Mouse (Mus musculus): ENCODE results near the gene Dlg4. TPM values are rescaled to one million over a fixed set of nuclear protein-coding genes. Genes with fewer than 3 reads are reported as not detected.

Dlg4 gene
- total and polyA plus RNA-seq, 3 experiments: 6.5 to 24.7 TPM; not detected in 1

GRCm38 (mm10) chr11:70066701-70067100 lies 50.0 kb downstream of the Dlg4 start:
- no peak overlapping the region for H3K27ac ChIP-seq (ENCODE audit: control insufficient read depth, low read depth, low read length)
- H3K9ac ChIP-seq (ENCODE audit: control insufficient read depth, low read depth, low read length, poor library complexity, severe bottlenecking): no peak overlapping the region
- no peak for DNase-seq (ENCODE audit: low read depth, low spot score)
- no peaks in the 10 kb centered on the region for H3K27me3 ChIP-seq (ENCODE audit: control insufficient read depth in 1 of 2, insufficient read depth in 2 of 2, low read length in 2 of 2)
- no peak overlapping the region for H3K4me3 ChIP-seq (ENCODE audit: control insufficient read depth in 1 of 2, insufficient read depth in 1 of 2, low read depth in 2 of 2, low read length in 2 of 2)
- no peaks in the 10 kb centered on the region; a peak in 1 of 4 replicates for H3K4me1 ChIP-seq (ENCODE audit: control insufficient read depth in 1 of 2, insufficient read depth in 2 of 2, low read length in 2 of 2)
- H3K36me3 ChIP-seq (ENCODE audit: control insufficient read depth in 1 of 2, insufficient read depth in 2 of 2, low read length in 2 of 2): no peaks in the 10 kb centered on the region
- no peaks in the 10 kb centered on the region for H3K79me2 ChIP-seq (ENCODE audit: control insufficient read depth, insufficient read depth, low read length, poor library complexity)
- TF ChIP-seq MYB (IDR thresholded peaks at IDR 0.05; ENCODE audit: low read depth, low read length) (no peak), TCF12 (IDR thresholded peaks at IDR 0.05; ENCODE audit: low read depth, low read length) (no peak), UBTF (IDR thresholded peaks at IDR 0.05; ENCODE audit: borderline replicate concordance, insufficient read depth, low read depth, low read length) (no peak), CHD1 (IDR thresholded peaks at IDR 0.05; ENCODE audit: low read depth, low read length) (no peak), TBP (IDR thresholded peaks at IDR 0.05; ENCODE audit: low read depth, low read length) (no peak), ELF1 (IDR thresholded peaks at IDR 0.05; ENCODE audit: low read depth, low read length) (no peak), POLR2AphosphoS2 (IDR thresholded peaks at IDR 0.05; ENCODE audit: low read length) (no peak), MAFK (IDR thresholded peaks at IDR 0.05; ENCODE audit: borderline replicate concordance, low read depth, low read length) (no peak), ZNF384 (IDR thresholded peaks at IDR 0.05; ENCODE audit: low read depth, low read length) (no peak), TAL1 (IDR thresholded peaks at IDR 0.05; ENCODE audit: low read length) (no peak), RAD21 (IDR thresholded peaks at IDR 0.05; ENCODE audit: low read depth, low read length) (no peak), CTCF (IDR thresholded peaks at IDR 0.05 in 2 of 3, conservative IDR thresholded peaks at IDR 0.05 in 1 of 3; ENCODE audit: control insufficient read depth in 1 of 3, insufficient read depth in 1 of 3, low read depth in 2 of 3, low read length in 3 of 3, poor library complexity in 1 of 3, severe bottlenecking in 1 of 3) (no peak), ZC3H11A (IDR thresholded peaks at IDR 0.05; ENCODE audit: low read depth, low read length) (no peak), SIN3A (IDR thresholded peaks at IDR 0.05; ENCODE audit: low read length) (no peak), NRF1 (IDR thresholded peaks at IDR 0.05; ENCODE audit: insufficient read depth, low read depth, low read length, poor library complexity, severe bottlenecking) (no peak), EP300 (IDR thresholded peaks at IDR 0.05; ENCODE audit: low read depth in 1 of 2, low read length in 2 of 2) (no peak), CHD2 (IDR thresholded peaks at IDR 0.05; ENCODE audit: low read length) (no peak), MAX (IDR thresholded peaks at IDR 0.05; ENCODE audit: low read length) (no peak), USF1 (IDR thresholded peaks at IDR 0.05; ENCODE audit: low read depth, low read length) (no peak), ZMIZ1 (IDR thresholded peaks at IDR 0.05; ENCODE audit: low read depth, low read length) (no peak)
- H3K9me3 ChIP-seq (replicated peaks; ENCODE audit: insufficient read depth, low read length): no peaks in the 10 kb centered on the region

- Histone ChIP-seq H3K27me3 (ENCODE audit: control insufficient read depth in 1 of 2, insufficient read depth in 2 of 2, low read length in 2 of 2) (no peaks in the 10 kb centered on the region), H3K9ac (ENCODE audit: control insufficient read depth, low read depth, low read length, poor library complexity, severe bottlenecking) (no peak overlapping the region), H3K36me3 (ENCODE audit: control insufficient read depth in 1 of 2, insufficient read depth in 2 of 2, low read length in 2 of 2) (no peaks in the 10 kb centered on the region), H3K27ac (ENCODE audit: control insufficient read depth, low read depth, low read length) (no peak overlapping the region), H3K4me3 (ENCODE audit: control insufficient read depth in 1 of 2, insufficient read depth in 1 of 2, low read depth in 2 of 2, low read length in 2 of 2) (no peak overlapping the region), H3K9me3 (replicated peaks; ENCODE audit: insufficient read depth, low read length) (no peaks in the 10 kb centered on the region), H3K4me1 (ENCODE audit: control insufficient read depth in 1 of 2, insufficient read depth in 2 of 2, low read length in 2 of 2) (no peaks in the 10 kb centered on the region; a peak in 1 of 4 replicates), H3K79me2 (ENCODE audit: control insufficient read depth, insufficient read depth, low read length, poor library complexity) (no peaks in the 10 kb centered on the region)
- DNase-seq (ENCODE audit: low read depth, low spot score): no peak
- TF ChIP-seq EP300 (IDR thresholded peaks at IDR 0.05; ENCODE audit: low read depth in 1 of 2, low read length in 2 of 2) (no peak), CHD1 (IDR thresholded peaks at IDR 0.05; ENCODE audit: low read depth, low read length) (no peak), TAL1 (IDR thresholded peaks at IDR 0.05; ENCODE audit: low read length) (no peak), ELF1 (IDR thresholded peaks at IDR 0.05; ENCODE audit: low read depth, low read length) (no peak), BHLHE40 (IDR thresholded peaks at IDR 0.05; ENCODE audit: borderline replicate concordance, low read depth, low read length) (no peak), SMC3 (IDR thresholded peaks at IDR 0.05; ENCODE audit: low read depth, low read length) (no peak), GABPA (IDR thresholded peaks at IDR 0.05; ENCODE audit: low read depth, low read length) (no peak), POLR2A (IDR thresholded peaks at IDR 0.05; ENCODE audit: control insufficient read depth in 1 of 2, insufficient read depth in 1 of 2, low read depth in 1 of 2, low read length in 2 of 2, poor library complexity in 1 of 2) (no peak)
Observed at GRCm38 (mm10) chr11:70068245-70068644, 51.5 kb downstream of the Dlg4 start.

All from MEL (cell line).